Mouse (Mus musculus): ENCODE measurements around the gene Xrcc1.

- no peak for TF ChIP-seq CTCF (IDR thresholded peaks at IDR 0.05; ENCODE audit: extremely low read depth, insufficient read depth, insufficient read length, insufficient replicate concordance)
- no peak for TF ChIP-seq POLR2A (IDR thresholded peaks at IDR 0.05; ENCODE audit: low read depth, low read length)
Observed at GRCm38 (mm10) chr7:24517654-24518053, 28.4 kb upstream of the Xrcc1 start.

Measured in spleen, adult 2 months (tissue).